Mouse (Mus musculus) cortical plate, adult 2 months (tissue): ENCODE data around the gene Hmgn2.

ENCODE experiments used
- CTCF ChIP-seq: fragments of 200-500 bp; IDR thresholded peaks from 2 replicates; pipeline ENCODE4 v1.5.1; 2011; ENCODE audit warnings: mild to moderate bottlenecking, control low read depth, low read length; ENCODE audit not compliant: insufficient read depth; ENCODE audit errors: extremely low read depth
- POLR2A ChIP-seq: fragments of 200-500 bp; IDR thresholded peaks from 2 replicates; pipeline ENCODE4 v1.6.1; 2011; ENCODE audit warnings: mild to moderate bottlenecking, low read length, control low read depth; ENCODE audit not compliant: insufficient read depth; ENCODE audit errors: extremely low read depth

- TF ChIP-seq CTCF = no peak
- TF ChIP-seq POLR2A = no peak
Measured at GRCm38 (mm10) chr4:133931785-133932184, 36.7 kb downstream of the Hmgn2 start.
